Mouse (Mus musculus) liver, postnatal 0 days (tissue): ENCODE measurements at regions not wholly inside any gene's neighbourhood (a gene's known extent, or its start where the extent isn't known, plus 50 kb on each side); places are given as distances from the start of the nearest gene placed in this dataset.

Experiments used
- CTCF ChIP-seq: sonication (generic); IDR thresholded peaks from 2 replicates; pipeline ENCODE4 v1.5.1; 2016; ENCODE audit warnings: antibody characterized with exemption, low read depth
- EP300 ChIP-seq: IDR thresholded peaks from 2 replicates; pipeline ENCODE4 v1.6.1; 2016; ENCODE audit warnings: antibody characterized with exemption, low read depth, mild to moderate bottlenecking

- TF ChIP-seq CTCF (no peak), EP300 (no peak)
These were observed 80.4 kb upstream of the Calm2 start for GRCm38 (mm10) chr17:87527174-87527573.
